Mouse (Mus musculus): ENCODE data around the gene Grm4. TPM values are rescaled to one million over a fixed set of nuclear protein-coding genes. Genes with fewer than 3 reads are reported as not detected.
A peak's percentile ranks its signal among the peaks of the same experiment; 100 is the strongest.
"Not testable (repeated sequence)": the region's sequence is repeated elsewhere in the genome, so short reads cannot be mapped to it uniquely, and the experiment has no call there.

Grm4 gene
- total RNA-seq, 2 experiments from 2014 or later: 1.5 to 6.2 TPM

GRCm38 (mm10) chr17:27406956-27407355, 114.2 kb downstream of the Grm4 start:
- DNase-seq (ENCODE audit: low spot score in 2 of 2): peak in 1 of 2 experiments; percentile 18

GRCm38 (mm10) chr17:27405376-27406024, 115.7 kb downstream of the Grm4 start:
- DNase-seq (ENCODE audit: low spot score in 2 of 2): no peak

GRCm38 (mm10) chr17:27401200-27401599, 120.0 kb downstream of the Grm4 start:
- no peak for DNase-seq (ENCODE audit: low spot score in 2 of 2)

GRCm38 (mm10) chr17:27393931-27394330, 127.3 kb downstream of the Grm4 start:
- no peak for DNase-seq (ENCODE audit: low spot score in 2 of 2)

GRCm38 (mm10) chr17:27393432-27393831, 127.8 kb downstream of the Grm4 start:
- DNase-seq (ENCODE audit: low spot score in 2 of 2): no peak

- no peak for DNase-seq (ENCODE audit: low spot score in 2 of 2)
Measured at GRCm38 (mm10) chr17:27392918-27393317, 128.3 kb downstream of the Grm4 start.

GRCm38 (mm10) chr17:27390019-27390418, 131.2 kb downstream of the Grm4 start:
- DNase-seq (ENCODE audit: low spot score in 2 of 2): no peak

- peak in 1 of 2 experiments; percentile 35 for DNase-seq (ENCODE audit: low spot score in 2 of 2)
Measured at GRCm38 (mm10) chr17:27389221-27390000, 131.8 kb downstream of the Grm4 start.

GRCm38 (mm10) chr17:27386438-27386837, 134.8 kb downstream of the Grm4 start:
- DNase-seq (ENCODE audit: low spot score in 2 of 2): no peak

GRCm38 (mm10) chr17:27385513-27386261, 135.5 kb downstream of the Grm4 start:
- no peak for DNase-seq (ENCODE audit: low spot score in 2 of 2)

GRCm38 (mm10) chr17:27382916-27383315, 138.3 kb downstream of the Grm4 start:
- DNase-seq (ENCODE audit: low spot score in 2 of 2): no peak

GRCm38 (mm10) chr17:27380911-27381459, 140.2 kb downstream of the Grm4 start:
- not testable (repeated sequence) for DNase-seq (ENCODE audit: low spot score in 2 of 2)

GRCm38 (mm10) chr17:27378977-27379376, 142.2 kb downstream of the Grm4 start:
- no peak for DNase-seq (ENCODE audit: low spot score in 2 of 2)

GRCm38 (mm10) chr17:27377151-27377550, 144.1 kb downstream of the Grm4 start:
- no peak for DNase-seq (ENCODE audit: low spot score in 2 of 2)

GRCm38 (mm10) chr17:27375551-27375950, 145.7 kb downstream of the Grm4 start:
- DNase-seq (ENCODE audit: low spot score in 2 of 2): no peak

Other genes with a start within 250 kb of the Grm4 start
- gene Hmga1, start 35.1 kb upstream of the Grm4 start, total RNA-seq (2021): 10 to 100 TPM; 41.6 to 44.9 TPM
- gene AI413582, start 44.4 kb upstream of the Grm4 start, total RNA-seq (2021): 10 to 100 TPM; 17.4 to 19.1 TPM
- 100 to 1,000 TPM; 173 to 174 TPM for gene Nudt3, start 102.1 kb upstream of the Grm4 start, total RNA-seq (2021)
- gene RPS10-NUDT3, start 113.8 kb upstream of the Grm4 start, total RNA-seq (2021): not detected
- 1,000 to 10,000 TPM; 1,377 to 1,386 TPM for gene Rps10, start 115.3 kb upstream of the Grm4 start, total RNA-seq (2021)
- 1 to 10 TPM; 5.5 to 5.6 TPM for gene Pacsin1, start 134.1 kb upstream of the Grm4 start, total RNA-seq (2021)
- 1 to 10 TPM; 1.2 to 1.9 TPM for gene Spdef, start 207.6 kb upstream of the Grm4 start, total RNA-seq (2021)

Data from adrenal gland, postnatal 4 days (tissue).